23 mouse cellular contexts compared by ENCODE assay signal in genomic region chr11:33274816-33275215, GRCm38 (mm10). TPM values are rescaled to one million over a fixed set of nuclear protein-coding genes. Genes with fewer than 3 reads are reported as not detected.
"Had no signal": no experiment of that assay in that cellular context is flagged by ENCODE, and none has a peak within 500 bp of the region (broad histone marks: within the 10 kb centered on the region; RNA-seq: fewer than 3 reads in every experiment).

No protein-coding gene starts in this region.

- H3K36me3 ChIP-seq: midbrain, embryonic 15.5 days; neural tube, embryonic 12.5 days had no signal

- H3K9ac ChIP-seq: lung, embryonic 14.5 days; midbrain, embryonic 13.5 days; midbrain, embryonic 15.5 days; neural tube, embryonic 12.5 days had no signal

- ATAC-seq: midbrain, embryonic 13.5 days; midbrain, embryonic 15.5 days had no signal

- H3K4me2 ChIP-seq: lung, embryonic 14.5 days; midbrain, embryonic 11.5 days; midbrain, embryonic 13.5 days; midbrain, embryonic 15.5 days; neural tube, embryonic 12.5 days had no signal

- H3K9me3 ChIP-seq: megakaryocyte, embryonic 14.5 days; midbrain, embryonic 13.5 days; midbrain, embryonic 15.5 days; neural tube, embryonic 12.5 days had no signal

- DNase-seq: lung, embryonic 14.5 days; lung, postnatal 10 days; lung, postnatal 4 days; retina, postnatal 1 day; right cerebral cortex, adult 18-20 months; right cerebral cortex, postnatal 25 days; right cerebral cortex, postnatal 4 days; spleen, adult 18-20 months; thymus, adult 18-20 months; thymus, postnatal 14 days; thymus, postnatal 36 days had no signal

- H3K27ac ChIP-seq: midbrain, embryonic 13.5 days; midbrain, embryonic 15.5 days; neural tube, embryonic 12.5 days had no signal

- H3K4me1 ChIP-seq: megakaryocyte, embryonic 14.5 days; midbrain, embryonic 13.5 days; midbrain, embryonic 15.5 days; neural tube, embryonic 12.5 days had no signal

- H3K27me3 ChIP-seq: megakaryocyte, embryonic 14.5 days; midbrain, embryonic 13.5 days; midbrain, embryonic 15.5 days; neural tube, embryonic 12.5 days had no signal

- H3K4me3 ChIP-seq: megakaryocyte, embryonic 14.5 days; midbrain, embryonic 13.5 days; midbrain, embryonic 15.5 days; neural tube, embryonic 12.5 days had no signal

RNA-seq across cellular contexts. Expression of gene Gm12117, which starts 1.7 kb away (rescaled TPM):
- polyA plus RNA-seq: lung, embryonic 14.5 days; lung, embryonic 16.5 days; midbrain, embryonic 13.5 days; midbrain, embryonic 15.5 days; midbrain, postnatal 0 days; neural tube, embryonic 12.5 days; neural tube, embryonic 14.5 days; small intestine, adult 2 months; stomach, embryonic 14.5 days; stomach, embryonic 16.5 days; thymus, postnatal 0 days had no signal
